12 mouse cellular contexts compared by ENCODE assay signal in genomic region chr4:83265926-83266692, GRCm38 (mm10). TPM values are rescaled to one million over a fixed set of nuclear protein-coding genes. Genes with fewer than 3 reads are reported as not detected.
A peak's percentile ranks its signal among the peaks of the same experiment; 100 is the strongest.
DNase-seq lines count a peak whose midpoint lies in the region; ATAC-seq and TF ChIP-seq lines count a peak whose summit lies in the region.
"Had no signal": no experiment of that assay in that cellular context is flagged by ENCODE, and none has a peak within 500 bp of the region (broad histone marks: within the 10 kb centered on the region; RNA-seq: fewer than 3 reads in every experiment).

No protein-coding gene starts in this region.

- no peak overlapping the region for H3K9ac ChIP-seq in forebrain, postnatal 0 days
- H3K9ac ChIP-seq in forebrain, embryonic 15.5 days (replicated peaks) = no peak overlapping the region
- H3K9ac ChIP-seq in midbrain, embryonic 13.5 days (replicated peaks) = no peak overlapping the region
- H3K9ac ChIP-seq in midbrain, embryonic 15.5 days = no peak overlapping the region
- H3K9ac ChIP-seq: neural tube, embryonic 13.5 days had no signal

- no peaks in the 10 kb centered on the region for H3K27me3 ChIP-seq in forebrain, postnatal 0 days (ENCODE audit: insufficient read depth, low read length)
- H3K27me3 ChIP-seq in forebrain, embryonic 15.5 days = no peaks in the 10 kb centered on the region
- no peaks in the 10 kb centered on the region for H3K27me3 ChIP-seq in midbrain, embryonic 13.5 days
- no peaks in the 10 kb centered on the region for H3K27me3 ChIP-seq in midbrain, embryonic 15.5 days (replicated peaks)
- H3K27me3 ChIP-seq: neural tube, embryonic 13.5 days had no signal

- no peaks in the 10 kb centered on the region for H3K4me1 ChIP-seq in forebrain, postnatal 0 days (ENCODE audit: insufficient read depth)
- peaks cover 12% of the 10 kb centered on the region; the same call in 1 of the 2 replicates for H3K4me1 ChIP-seq in forebrain, embryonic 15.5 days
- no peaks in the 10 kb centered on the region for H3K4me1 ChIP-seq in midbrain, embryonic 13.5 days (replicated peaks)
- no peaks in the 10 kb centered on the region for H3K4me1 ChIP-seq in midbrain, embryonic 15.5 days
- peaks cover 19% of the 10 kb centered on the region for H3K4me1 ChIP-seq in olfactory bulb, adult 2 months (ENCODE audit: control insufficient read depth, insufficient read depth, low read length)
- H3K4me1 ChIP-seq: neural tube, embryonic 13.5 days had no signal

- H3K27ac ChIP-seq in forebrain, postnatal 0 days (ENCODE audit: low read depth, low read length) = no peak overlapping the region
- no peak overlapping the region for H3K27ac ChIP-seq in forebrain, embryonic 15.5 days (replicated peaks)
- H3K27ac ChIP-seq in midbrain, embryonic 13.5 days = no peak overlapping the region
- H3K27ac ChIP-seq in midbrain, embryonic 15.5 days = no peak overlapping the region
- peak overlapping the region; percentile 64 for H3K27ac ChIP-seq in olfactory bulb, adult 2 months (ENCODE audit: insufficient read depth, low read depth, low read length)
- H3K27ac ChIP-seq: neural tube, embryonic 13.5 days had no signal

- H3K4me3 ChIP-seq in forebrain, postnatal 0 days (ENCODE audit: low read depth, low read length) = no peak overlapping the region
- no peak overlapping the region for H3K4me3 ChIP-seq in forebrain, embryonic 15.5 days
- H3K4me3 ChIP-seq in midbrain, embryonic 13.5 days (replicated peaks) = no peak overlapping the region
- no peak overlapping the region for H3K4me3 ChIP-seq in midbrain, embryonic 15.5 days
- H3K4me3 ChIP-seq in olfactory bulb, adult 2 months (ENCODE audit: insufficient read depth, low read depth, low read length) = no peak overlapping the region
- H3K4me3 ChIP-seq: neural tube, embryonic 13.5 days had no signal

- no peak for DNase-seq in forebrain, postnatal 0 days
- peak; percentile 78 for DNase-seq in induced T-regulatory cell, adult 2 months (ENCODE audit: low read depth)
- DNase-seq in urinary bladder, postnatal 10 days (ENCODE audit: low spot score) = no peak
- no peak for DNase-seq in B cell, adult 2 months
- DNase-seq: adrenal gland, adult 8-10 months; cerebellum, adult 9-10 months had no signal

- no peaks in the 10 kb centered on the region for H3K9me3 ChIP-seq in forebrain, postnatal 0 days (ENCODE audit: low read length)
- H3K9me3 ChIP-seq in forebrain, embryonic 15.5 days = no peaks in the 10 kb centered on the region
- H3K9me3 ChIP-seq in midbrain, embryonic 13.5 days = no peaks in the 10 kb centered on the region
- H3K9me3 ChIP-seq in midbrain, embryonic 15.5 days = no peaks in the 10 kb centered on the region
- H3K9me3 ChIP-seq: neural tube, embryonic 13.5 days had no signal

- ATAC-seq in forebrain, postnatal 0 days = peak; percentile 59; the same call in 1 of the 2 replicates
- no peak; the same call in 1 of the 2 replicates for ATAC-seq in forebrain, embryonic 15.5 days (replicated peaks)
- ATAC-seq in midbrain, embryonic 13.5 days = peak; percentile 32; the same call in 1 of the 2 replicates
- no peak for ATAC-seq in midbrain, embryonic 15.5 days (replicated peaks)
- ATAC-seq: intestine, postnatal 0 days had no signal

- no peak for TF ChIP-seq POLR2A in olfactory bulb, adult 2 months (IDR thresholded peaks at IDR 0.05; ENCODE audit: insufficient read depth, low read depth, low read length)

- no peak for TF ChIP-seq CTCF in forebrain, postnatal 0 days (IDR thresholded peaks at IDR 0.05; ENCODE audit: low read depth)
- TF ChIP-seq CTCF in olfactory bulb, adult 2 months (IDR thresholded peaks at IDR 0.05; ENCODE audit: insufficient read depth, low read depth, low read length) = no peak

- H3K36me3 ChIP-seq in forebrain, postnatal 0 days (ENCODE audit: insufficient read depth) = no peaks in the 10 kb centered on the region
- H3K36me3 ChIP-seq in forebrain, embryonic 15.5 days = no peaks in the 10 kb centered on the region
- H3K36me3 ChIP-seq in midbrain, embryonic 13.5 days = no peaks in the 10 kb centered on the region
- H3K36me3 ChIP-seq in midbrain, embryonic 15.5 days (replicated peaks) = no peaks in the 10 kb centered on the region
- H3K36me3 ChIP-seq: neural tube, embryonic 13.5 days had no signal

- 71% methylated on average over 14 of the region's 14 CpGs for WGBS in forebrain, postnatal 0 days
- 68% methylated on average over 14 of the region's 14 CpGs for WGBS in forebrain, embryonic 15.5 days
- WGBS in midbrain, embryonic 13.5 days = 76% methylated on average over 14 of the region's 14 CpGs
- WGBS in midbrain, embryonic 15.5 days = 75% methylated on average over 14 of the region's 14 CpGs
- WGBS in olfactory bulb, adult 2 months = 55% methylated on average over 14 of the region's 14 CpGs

- H3K4me2 ChIP-seq in forebrain, postnatal 0 days (ENCODE audit: low read depth) = no peak overlapping the region
- H3K4me2 ChIP-seq in forebrain, embryonic 15.5 days (replicated peaks) = no peak overlapping the region
- H3K4me2 ChIP-seq in midbrain, embryonic 13.5 days (replicated peaks) = no peak overlapping the region
- no peak overlapping the region for H3K4me2 ChIP-seq in midbrain, embryonic 15.5 days
- H3K4me2 ChIP-seq: neural tube, embryonic 13.5 days had no signal

RNA-seq across cellular contexts. Expression of gene Ttc39b, which starts 57.9 kb away (rescaled TPM):
- 9.4 and 20.3 TPM in 2 replicates for total RNA-seq in forebrain, postnatal 0 days (2014; rRNA removed)
- 4.6 and 5.1 TPM in 2 replicates for polyA plus RNA-seq in forebrain, postnatal 0 days (2015; fragmentation: Nextera tagmentation; extraction: Ambion mirVana)
- polyA plus RNA-seq in forebrain, embryonic 15.5 days (2015; fragmentation: Nextera tagmentation; extraction: Ambion mirVana) = 11.7 and 13.7 TPM in 2 replicates
- 3.7 and 4.4 TPM in 2 replicates for polyA plus RNA-seq in midbrain, embryonic 13.5 days (2015; fragmentation: Nextera tagmentation; extraction: Ambion mirVana)
- polyA plus RNA-seq in midbrain, embryonic 15.5 days (2015; fragmentation: Nextera tagmentation; extraction: Ambion mirVana) = 5.6 and 6.0 TPM in 2 replicates
- not detected in 2 replicates for polyA plus RNA-seq in olfactory bulb, adult 2 months (2012; ENCODE audit: insufficient read depth, insufficient read length, low replicate concordance, missing spikeins)

Comparison
In these comparisons a context has a peak if more than half of its experiments do, and no peak if none do; other contexts are left out.
1. ATAC-seq: peak in forebrain, postnatal 0 days (single experiment) and midbrain, embryonic 13.5 days (single experiment); none in forebrain, embryonic 15.5 days (single experiment) and midbrain, embryonic 15.5 days (single experiment).